Mouse (Mus musculus) lung, postnatal 0 days (tissue): Measurements from ENCODE around the gene Col9a1.

Experiments
- CTCF ChIP-seq: IDR thresholded peaks from 2 replicates; pipeline ENCODE4 v1.5.1; 2016; ENCODE audit warnings: antibody characterized with exemption, mild to moderate bottlenecking
- EP300 ChIP-seq: IDR thresholded peaks from 2 replicates; pipeline ENCODE4 v1.6.1; 2016; ENCODE audit warnings: antibody characterized with exemption, mild to moderate bottlenecking, control low read depth

GRCm38 (mm10) chr1:24195070-24195840 is 17.8 kb downstream of the Col9a1 start:
- TF ChIP-seq CTCF (no peak), EP300 (no peak)
